Mouse (Mus musculus) c-Kit-negative CD71-positive TER-119-positive erythroid progenitor cells, embryonic 14.5 days (primary cell): Measurements from ENCODE around the gene Nags.
"Not testable (repeated sequence)": the region's sequence is repeated elsewhere in the genome, so short reads cannot be mapped to it uniquely, and the experiment has no call there.

Experiments used
- DNase-seq: peaks from one replicate; pipeline ENCODE4 v3.0.0-alpha.2; 2013; ENCODE audit warnings: low read depth, low spot score

Nags gene

DNA sequence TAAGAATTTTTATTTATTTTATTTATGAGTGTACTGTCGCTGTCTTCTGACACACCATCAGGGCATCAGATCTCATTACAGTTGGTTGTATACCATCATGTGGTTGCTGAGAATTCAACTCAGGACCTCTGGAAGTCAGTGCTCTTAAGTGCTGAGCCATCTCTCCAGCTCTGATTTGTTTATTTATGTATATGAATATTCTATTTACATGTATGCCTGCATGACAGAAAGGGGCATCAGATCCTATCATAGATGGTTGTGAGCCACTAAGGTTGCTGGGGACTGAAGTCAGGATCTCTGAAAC, 11.4 kb downstream of the Nags start:
- DNase-seq, result no peak

DNA sequence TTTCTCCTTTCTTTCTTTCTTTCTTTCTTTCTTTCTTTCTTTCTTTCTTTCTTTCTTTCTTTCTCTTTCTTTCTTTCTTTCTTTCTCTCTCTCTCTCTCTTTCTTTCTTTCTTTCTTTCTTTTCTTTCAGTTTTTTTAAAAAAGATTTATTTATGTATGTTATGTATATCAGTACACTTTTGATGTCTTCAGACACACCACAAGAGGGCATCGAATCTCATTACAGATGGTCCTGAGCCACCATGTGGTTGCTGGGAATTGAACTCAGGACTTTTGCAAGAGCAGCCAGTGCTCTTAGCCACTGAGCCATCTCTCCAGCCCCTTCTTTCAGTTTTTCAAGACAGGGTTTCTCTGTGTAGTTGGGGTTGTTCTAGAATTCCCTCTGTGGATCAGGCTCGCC, 12.7 kb downstream of the Nags start:
- DNase-seq, result not testable (repeated sequence)

DNA sequence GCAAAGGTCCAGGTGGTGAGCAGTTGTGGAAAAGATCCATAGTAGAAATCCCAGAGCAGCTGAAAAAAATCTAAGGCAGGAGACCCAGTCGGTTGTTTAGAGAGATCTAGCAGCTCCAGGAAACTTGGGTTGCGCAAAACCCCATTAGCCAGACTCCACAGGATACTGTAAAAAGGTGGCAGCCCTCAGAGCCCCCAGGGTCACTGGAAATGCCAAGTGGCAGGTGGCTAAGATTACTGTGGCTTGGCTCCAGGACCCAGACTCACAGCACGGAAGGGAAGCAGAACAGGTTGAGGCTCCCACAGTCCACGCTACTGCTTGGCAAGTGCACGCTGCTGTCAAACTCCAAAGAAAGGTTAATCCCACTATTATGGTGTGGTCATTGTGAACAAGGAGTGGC, 14.5 kb downstream of the Nags start:
- no peak for DNase-seq

DNA sequence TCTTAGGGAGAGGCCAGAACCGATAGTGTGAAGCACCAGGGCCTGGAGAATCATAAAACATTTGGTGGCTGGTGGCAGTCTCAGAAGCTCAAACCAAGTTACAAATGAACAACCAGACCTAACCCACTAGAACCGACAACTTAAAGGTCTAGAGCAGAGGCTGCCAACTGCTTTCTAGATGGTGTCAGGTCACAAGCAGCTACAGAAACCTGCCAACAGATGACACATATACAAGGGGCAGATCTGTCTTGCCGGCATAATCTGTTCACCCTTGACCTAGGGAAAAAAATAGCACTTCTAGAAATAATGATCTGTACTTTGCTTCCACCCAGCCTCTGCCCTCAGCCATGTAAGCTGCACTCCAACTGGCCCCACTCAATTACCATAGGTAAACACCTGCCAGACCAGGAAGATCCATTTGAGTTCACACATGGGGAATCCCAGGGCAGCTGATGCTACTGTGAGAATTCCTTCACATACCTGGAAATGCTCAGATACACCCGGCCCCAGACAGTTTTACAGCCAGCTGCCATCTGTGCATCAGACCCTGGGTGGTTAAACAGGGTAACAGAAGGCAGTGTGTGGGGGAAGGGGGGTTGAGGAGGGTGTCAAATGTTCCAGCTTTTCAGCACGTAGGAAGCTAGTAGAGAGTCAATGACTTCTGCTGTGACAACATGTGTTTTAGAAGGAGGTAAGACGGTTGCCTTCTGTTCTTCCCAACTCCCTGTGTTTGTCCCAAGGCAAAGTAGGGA, 20.8 kb downstream of the Nags start:
- no peak for DNase-seq

DNA sequence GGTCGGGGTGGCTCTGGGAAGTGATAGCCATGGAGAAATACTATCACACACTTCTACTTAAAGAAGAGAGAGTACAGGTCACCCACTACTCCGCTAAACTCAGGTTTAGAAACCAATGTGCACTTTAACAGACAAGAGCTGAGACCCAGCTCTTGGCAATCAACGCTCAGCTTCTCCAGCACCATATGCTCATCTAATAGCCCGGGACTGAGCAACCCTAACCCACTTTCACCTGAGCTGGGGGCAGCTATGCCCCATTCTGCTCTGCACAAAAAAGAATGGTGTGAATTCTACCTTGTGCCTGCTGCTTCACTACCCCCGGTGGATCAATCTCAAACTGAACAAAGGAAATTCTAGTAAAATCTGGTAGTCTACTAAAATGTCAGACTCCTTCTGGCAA, 22.2 kb downstream of the Nags start:
- no peak for DNase-seq

DNA sequence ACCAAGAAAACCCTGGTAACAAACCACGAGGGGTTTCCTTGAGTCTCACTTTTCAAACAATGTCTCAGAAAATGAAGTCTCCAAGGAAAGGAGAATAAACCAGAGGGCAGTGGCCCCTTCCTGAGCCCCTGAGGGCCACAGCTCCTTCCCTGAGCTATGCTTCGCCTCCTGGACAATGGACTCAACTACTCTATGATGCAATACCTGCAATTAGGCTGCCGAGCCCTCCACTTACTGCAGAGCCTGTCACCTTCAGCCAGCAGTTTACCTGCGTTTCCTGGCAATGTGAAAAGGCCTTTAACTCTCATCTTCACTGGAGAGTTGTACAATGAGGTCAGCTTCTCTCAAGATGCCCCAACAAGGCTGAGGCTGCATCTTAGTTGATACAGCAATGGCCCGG, 23.4 kb downstream of the Nags start:
- no peak for DNase-seq

DNA sequence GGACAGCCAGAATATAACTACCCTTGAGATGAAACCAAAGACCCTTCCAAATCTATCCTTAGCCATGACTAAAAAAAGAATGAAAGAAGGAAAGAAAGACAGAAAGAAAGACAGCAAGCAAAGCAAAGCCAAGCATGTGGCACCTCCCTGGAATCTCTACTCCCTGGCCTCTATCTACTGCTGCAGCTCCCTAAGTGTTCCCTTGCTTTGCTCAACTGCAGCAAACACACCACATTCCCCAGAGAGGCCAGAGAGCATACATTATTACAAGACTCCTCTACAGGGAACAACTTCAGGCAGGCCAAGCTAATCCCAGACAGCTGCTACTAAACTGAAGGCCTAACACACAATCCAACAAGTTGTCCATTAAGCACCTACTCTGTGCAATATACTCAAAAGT, 34.5 kb downstream of the Nags start:
- no peak for DNase-seq

DNA sequence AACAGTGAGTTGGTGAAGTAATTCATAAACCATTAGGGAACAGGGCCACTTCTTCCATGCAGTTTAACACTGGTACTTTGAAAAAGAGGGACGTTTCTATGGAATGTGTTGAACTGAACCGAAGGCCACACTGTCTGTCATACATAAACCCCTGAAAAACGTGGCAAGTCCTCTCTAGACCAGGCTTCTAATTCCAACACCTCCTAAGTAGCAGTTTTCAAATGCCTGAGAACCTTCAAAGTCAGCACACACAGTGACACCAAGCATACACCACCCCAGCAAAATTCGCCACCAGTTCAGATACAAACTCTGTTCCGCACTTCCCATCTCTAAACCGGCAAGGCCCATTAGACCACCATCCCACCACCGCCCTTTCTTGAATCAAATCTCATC, 38.9 kb downstream of the Nags start:
- DNase-seq, result peak; percentile 15

DNA sequence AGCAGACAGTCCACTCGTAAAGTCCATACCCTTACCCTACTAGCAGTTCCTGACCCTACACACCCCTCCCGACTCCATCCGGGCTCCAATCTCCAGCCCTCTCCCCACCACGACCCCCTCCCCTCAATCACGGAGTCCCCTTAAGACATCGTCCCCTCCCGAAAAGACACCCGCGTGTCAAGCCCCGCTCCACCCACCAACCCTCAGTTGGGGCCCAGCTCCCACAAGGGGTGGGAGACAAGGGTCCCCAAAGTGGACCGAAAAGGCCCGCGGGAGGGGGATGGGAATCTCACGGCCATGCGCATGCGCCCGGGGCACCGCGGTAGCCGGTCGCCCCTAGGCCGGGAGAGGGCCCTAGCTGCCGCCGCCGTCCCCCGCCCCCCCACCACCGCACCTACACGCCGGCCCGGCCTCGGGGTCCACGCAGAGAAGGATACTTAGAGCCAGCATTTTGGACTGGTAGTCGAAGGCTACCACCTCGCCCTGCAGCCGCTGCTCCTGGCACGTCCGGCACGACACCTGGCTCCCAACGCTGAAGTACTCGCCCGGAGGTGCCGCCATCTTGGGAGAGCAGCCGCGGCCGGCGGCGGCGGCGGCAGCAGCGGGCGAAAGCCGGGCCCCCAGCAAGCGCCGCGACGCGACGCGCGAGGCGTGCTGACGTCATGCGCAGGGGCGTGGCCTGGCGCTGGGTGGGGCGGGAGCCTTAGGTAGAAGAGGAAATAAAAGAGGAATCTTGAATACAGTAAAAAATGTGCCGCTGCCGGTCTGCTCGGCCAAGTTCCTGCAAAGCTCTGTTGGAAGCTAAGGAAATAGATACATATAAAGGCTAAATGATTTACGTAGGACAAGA, 39.6 kb downstream of the Nags start, which contains the start of gene Lsm12:
Gene Lsm12 (minus strand): TSS at position 651 of the 850 bp plus-strand sequence.
- DNase-seq, result peak; percentile 92

DNA sequence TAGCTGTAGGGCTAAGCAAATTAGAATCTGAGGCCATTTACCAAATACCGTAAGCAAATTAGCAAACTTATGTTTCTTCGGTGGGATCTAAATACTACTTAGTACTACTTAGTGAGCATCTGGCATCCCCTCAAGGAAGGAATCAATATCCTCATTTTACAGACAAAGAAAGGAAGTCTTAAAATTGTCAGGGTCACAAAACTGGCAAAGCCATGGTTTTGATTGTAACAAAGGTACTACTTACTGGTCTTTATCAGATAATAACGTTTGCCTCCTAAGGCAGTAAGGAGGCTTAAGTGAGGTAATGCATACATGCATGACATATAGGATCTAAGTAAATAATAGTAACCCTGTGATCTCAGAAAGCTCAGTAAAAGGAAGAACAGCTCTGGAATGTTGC, 40.4 kb downstream of the Nags start:
- DNase-seq, result no peak

DNA sequence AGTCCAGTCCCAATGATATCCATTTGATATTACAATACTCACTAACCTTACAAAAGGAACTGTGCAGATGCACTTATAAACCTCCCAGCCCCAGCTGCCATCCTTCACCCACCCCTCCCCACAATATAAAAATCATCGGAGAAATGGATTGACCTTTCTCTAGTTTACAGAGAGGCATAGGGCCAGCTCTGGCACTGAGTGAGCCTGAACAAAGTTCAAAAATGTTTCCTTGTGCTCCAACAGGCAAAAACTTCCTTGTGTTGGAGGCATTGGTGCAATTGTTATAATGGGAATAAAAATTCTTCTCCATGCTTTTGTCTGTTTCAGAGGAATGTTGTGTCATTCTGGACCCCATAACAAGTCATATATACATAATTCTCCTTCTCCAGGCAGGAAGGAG, 40.9 kb downstream of the Nags start:
- no peak for DNase-seq

DNA sequence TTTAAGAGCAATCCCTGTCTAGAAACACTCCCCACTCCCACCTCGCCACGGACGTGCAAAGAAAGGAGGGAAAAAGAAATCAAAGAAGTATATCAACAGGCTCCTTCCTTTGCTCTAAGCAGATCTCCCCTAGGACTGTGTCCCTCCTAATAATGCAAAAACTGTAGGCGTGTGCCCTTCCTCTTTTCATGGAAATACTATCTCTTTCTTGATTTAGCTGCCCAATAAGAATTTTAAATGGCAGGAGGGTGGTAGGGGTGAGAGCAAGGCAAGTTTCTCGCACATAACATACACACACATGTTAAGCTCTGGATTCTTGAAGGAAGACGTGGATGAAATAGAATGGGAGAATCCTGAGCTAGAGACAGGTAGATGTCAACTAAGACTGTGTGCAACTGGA, 43.7 kb downstream of the Nags start:
- no peak for DNase-seq

DNA sequence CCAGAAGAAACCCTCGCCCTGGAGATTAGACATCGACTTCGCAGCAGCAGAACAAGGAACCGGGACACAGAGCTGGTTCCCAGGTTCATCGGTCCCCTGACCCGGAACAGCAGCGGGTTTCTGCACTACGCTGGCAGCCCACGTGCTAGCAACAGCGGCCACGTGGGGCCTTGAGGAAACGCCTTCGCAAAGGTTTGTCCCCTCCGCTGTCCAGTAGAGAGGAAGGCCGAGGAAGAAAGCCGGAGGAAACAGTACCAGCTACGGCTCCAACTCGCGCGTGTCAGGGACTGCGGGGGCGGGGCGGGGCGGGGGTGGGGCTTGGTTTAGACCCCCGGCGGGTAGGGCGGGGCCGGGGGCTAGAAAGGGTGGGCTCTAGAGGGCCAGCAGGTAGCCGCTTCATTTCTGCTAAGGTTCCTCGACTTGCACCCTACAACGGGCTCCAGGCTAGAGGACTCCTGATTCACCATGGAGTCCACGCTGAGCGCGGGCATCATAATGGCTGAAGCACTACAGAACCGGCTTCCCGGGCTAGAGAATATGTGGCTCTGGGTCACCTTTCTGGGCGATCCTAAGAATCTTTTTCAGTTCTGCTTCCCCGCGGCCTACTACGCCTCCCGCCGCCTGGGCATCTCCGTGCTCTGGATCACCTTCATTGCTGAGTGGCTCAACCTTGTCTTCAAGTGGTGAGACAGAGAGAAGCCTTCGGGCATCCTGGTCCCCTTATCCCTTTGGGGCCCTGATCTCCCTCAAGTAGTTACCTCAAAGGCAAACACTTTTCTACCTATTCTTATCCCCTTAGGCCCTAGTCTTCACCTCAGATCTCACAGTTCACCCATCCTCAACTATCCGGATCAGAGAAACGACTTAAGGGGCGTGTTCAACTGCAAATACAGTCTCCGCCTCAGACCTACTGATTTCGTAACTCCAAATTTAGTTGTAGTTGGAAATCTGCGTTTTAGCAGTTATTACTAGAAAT, 44.4 kb downstream of the Nags start, which contains the start of gene G6pc3:
Gene G6pc3 (plus strand): TSS at position 160 of the 976 bp plus-strand sequence.
- DNase-seq, result peak; percentile 22

DNA sequence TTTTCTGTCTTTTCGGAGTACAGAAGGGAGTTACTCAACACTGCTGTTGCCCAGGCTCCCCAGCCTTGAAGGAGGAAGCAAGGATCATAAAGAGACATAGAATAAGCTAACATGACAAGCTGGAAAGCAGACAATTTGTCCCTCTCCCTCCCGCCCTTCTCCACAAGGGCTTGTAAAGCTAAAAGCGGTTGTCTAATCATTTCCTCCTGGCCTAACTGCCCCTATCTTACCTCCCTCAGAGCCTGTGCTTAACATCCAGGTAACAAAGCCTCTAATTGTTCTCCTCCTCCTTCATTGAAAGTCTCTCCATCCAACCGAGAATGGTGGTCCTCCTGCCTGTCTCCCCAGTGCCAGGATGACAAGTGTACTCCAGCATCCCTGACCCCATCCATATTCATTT, 45.5 kb downstream of the Nags start:
- DNase-seq, result no peak

DNA sequence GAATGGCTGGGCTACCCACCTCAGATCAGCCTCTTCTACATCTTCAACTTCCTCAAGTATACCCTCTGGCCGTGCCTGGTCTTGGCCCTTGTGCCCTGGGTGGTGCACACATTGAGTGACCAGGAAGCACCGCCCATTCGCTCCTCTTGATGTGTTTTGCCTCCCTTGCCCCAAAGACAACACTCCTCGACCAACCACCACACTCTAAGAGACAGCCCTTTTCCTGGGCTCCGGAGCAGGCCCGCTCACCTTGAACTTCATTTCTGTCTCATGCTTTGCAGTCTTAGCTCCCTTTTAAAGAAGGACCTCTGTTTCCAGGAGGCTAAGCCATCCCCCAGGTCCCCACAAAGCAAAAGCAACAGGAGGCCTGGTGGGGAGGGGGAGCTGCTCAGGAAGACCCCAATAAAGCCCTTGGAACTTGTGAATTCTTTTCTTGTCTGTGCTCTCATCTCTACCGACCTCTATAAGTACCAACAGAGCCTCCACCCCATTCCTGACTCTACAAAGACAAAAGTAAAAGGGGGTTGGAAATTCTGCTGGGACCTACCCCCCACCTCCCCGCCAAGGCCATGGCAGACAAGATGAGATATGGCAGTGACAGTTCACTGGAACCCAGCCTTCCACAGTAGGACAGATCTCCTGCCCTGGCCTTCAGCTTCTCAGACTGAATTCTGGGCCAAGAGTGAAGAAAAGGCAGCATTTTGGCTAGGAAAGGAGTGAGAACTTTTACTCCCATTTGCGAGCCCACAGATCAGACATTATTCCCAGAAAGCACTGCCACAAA, 48.5 kb downstream of the Nags start:
- no peak for DNase-seq

DNA sequence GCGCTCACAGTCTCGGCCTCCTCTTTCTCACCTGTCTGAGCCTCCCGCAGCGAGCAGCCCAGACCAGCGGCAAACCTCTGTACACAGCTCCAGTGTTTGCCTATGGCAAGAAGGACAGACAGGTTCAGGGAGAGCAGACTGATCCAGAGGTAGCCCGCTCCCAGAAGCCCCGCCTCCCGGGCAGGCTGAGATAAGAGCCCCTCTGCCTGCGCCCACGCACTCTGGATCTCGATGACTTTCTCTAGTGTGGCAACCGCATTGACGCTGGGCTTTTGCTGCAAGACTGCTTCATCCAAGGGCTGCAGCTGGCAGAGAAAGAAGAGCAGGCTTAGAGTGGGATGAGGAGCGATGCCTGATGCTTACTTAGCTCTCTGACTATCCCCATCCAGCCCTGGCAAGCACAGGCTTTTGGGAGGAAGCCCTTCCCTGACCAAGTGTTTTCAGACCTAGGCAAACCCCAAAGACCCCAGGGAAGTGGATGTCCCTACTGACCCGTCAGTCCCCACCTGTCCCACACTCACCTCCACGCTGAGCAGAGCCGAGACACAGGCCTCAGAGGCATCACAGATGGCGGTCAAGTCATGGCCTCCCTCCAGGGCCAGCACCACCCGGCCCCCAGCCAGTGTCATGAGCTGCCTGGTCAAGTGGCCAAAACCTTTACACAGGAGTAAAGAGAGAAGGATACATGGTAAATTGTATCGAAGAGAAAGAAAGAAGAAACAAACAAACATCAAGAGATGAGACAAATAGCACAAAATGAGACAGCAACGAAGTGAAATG, 50.9 kb downstream of the Nags start:
- DNase-seq, result no peak

DNA sequence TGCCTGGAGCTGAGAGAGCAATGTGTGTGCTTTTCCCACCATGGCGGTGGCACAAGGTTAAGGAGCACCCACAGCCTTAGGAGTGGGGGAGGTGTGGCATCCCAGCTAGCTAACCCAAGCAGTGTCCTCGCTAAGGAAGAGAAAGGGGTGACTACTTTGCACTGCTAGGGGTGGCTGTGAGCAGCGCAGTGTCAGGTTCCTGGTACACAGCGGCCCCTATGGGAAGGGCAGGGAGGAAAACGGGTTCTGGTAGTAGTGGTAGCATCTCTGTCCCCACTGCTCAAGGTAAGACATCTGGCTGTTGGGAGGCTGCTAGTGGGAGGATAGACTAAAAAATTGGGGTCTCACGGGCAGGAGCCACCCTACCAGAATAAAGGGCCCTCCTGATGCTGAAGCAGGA, 52.9 kb downstream of the Nags start:
- DNase-seq, result no peak
